In the genomic region with DNA sequence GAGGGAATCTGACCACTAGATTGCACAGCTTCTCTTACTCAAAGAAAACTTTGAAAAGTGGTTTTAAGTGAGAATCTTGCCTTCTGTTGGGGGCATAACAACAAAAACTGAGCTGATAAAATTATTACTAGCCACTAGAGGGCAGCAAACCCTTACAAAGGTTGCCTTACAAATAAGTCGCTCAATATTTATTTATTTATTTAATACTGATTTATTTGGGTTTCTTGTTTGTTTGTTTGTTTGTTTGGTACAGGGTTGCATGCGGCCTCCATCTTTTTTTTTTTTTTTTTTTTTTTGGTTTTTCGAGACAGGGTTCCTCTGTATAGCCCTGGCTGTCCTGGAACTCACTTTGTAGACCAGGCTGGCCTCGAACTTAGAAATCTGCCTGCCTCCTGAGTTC, we compare ENCODE assay signal across 9 mouse cellular contexts. TPM values are rescaled to one million over a fixed set of nuclear protein-coding genes. Genes with fewer than 3 reads are reported as not detected.
DNase-seq lines count a peak whose midpoint lies in the region; ATAC-seq and TF ChIP-seq lines count a peak whose summit lies in the region.
"Had no signal": no experiment of that assay in that cellular context is flagged by ENCODE, and none has a peak within 500 bp of the region (broad histone marks: within the 10 kb centered on the region; RNA-seq: fewer than 3 reads in every experiment).

No protein-coding gene starts in this region.

- ATAC-seq in forebrain, embryonic 13.5 days = 0 out of 2 replicates have a peak, but pooled peaks have one; percentile 48
- ATAC-seq in forebrain, embryonic 16.5 days = no peak; the same call in 1 of the 2 replicates
- ATAC-seq in liver, embryonic 13.5 days (ENCODE audit: low read depth) = no peak
- ATAC-seq in liver, embryonic 12.5 days = no peak
- ATAC-seq in liver, postnatal 0 days = no peak

- TF ChIP-seq CTCF in liver, postnatal 0 days (IDR thresholded peaks at IDR 0.05; ENCODE audit: low read depth) = peak; percentile 70

- no peak for TF ChIP-seq EP300 in liver, postnatal 0 days (IDR thresholded peaks at IDR 0.05; ENCODE audit: low read depth)

- no peak overlapping the region for H3K9ac ChIP-seq in forebrain, embryonic 13.5 days
- no peak overlapping the region for H3K9ac ChIP-seq in forebrain, embryonic 16.5 days (replicated peaks; ENCODE audit: low read depth, low read length)
- H3K9ac ChIP-seq in liver, embryonic 13.5 days = no peak overlapping the region
- no peak overlapping the region for H3K9ac ChIP-seq in liver, embryonic 12.5 days
- H3K9ac ChIP-seq in liver, postnatal 0 days (replicated peaks) = no peak overlapping the region

- H3K4me2 ChIP-seq in forebrain, embryonic 13.5 days = no peak overlapping the region
- no peak overlapping the region for H3K4me2 ChIP-seq in forebrain, embryonic 16.5 days (ENCODE audit: low read length)
- no peak overlapping the region for H3K4me2 ChIP-seq in liver, embryonic 13.5 days
- H3K4me2 ChIP-seq in liver, embryonic 12.5 days = no peak overlapping the region
- no peak overlapping the region for H3K4me2 ChIP-seq in liver, postnatal 0 days (ENCODE audit: low read depth, low read length)

- H3K4me3 ChIP-seq in forebrain, embryonic 13.5 days = no peak overlapping the region
- no peak overlapping the region for H3K4me3 ChIP-seq in forebrain, embryonic 16.5 days (replicated peaks; ENCODE audit: low read length)
- H3K4me3 ChIP-seq in liver, embryonic 13.5 days (replicated peaks) = no peak overlapping the region
- H3K4me3 ChIP-seq in liver, embryonic 12.5 days = no peak overlapping the region
- no peak overlapping the region for H3K4me3 ChIP-seq in liver, postnatal 0 days (ENCODE audit: low read depth, low read length)
- H3K4me3 ChIP-seq: megakaryocyte, embryonic 14.5 days had no signal

- H3K36me3 ChIP-seq in forebrain, embryonic 13.5 days (ENCODE audit: poor library complexity, severe bottlenecking) = no peaks in the 10 kb centered on the region
- H3K36me3 ChIP-seq in forebrain, embryonic 16.5 days (ENCODE audit: control insufficient read depth, insufficient read depth) = no peaks in the 10 kb centered on the region
- H3K36me3 ChIP-seq in liver, embryonic 13.5 days = no peaks in the 10 kb centered on the region
- H3K36me3 ChIP-seq in liver, embryonic 12.5 days = no peaks in the 10 kb centered on the region
- H3K36me3 ChIP-seq in liver, postnatal 0 days (replicated peaks; ENCODE audit: insufficient read depth, low read length) = no peaks in the 10 kb centered on the region

- no peak overlapping the region for H3K27ac ChIP-seq in forebrain, embryonic 13.5 days
- no peak overlapping the region for H3K27ac ChIP-seq in forebrain, embryonic 16.5 days (ENCODE audit: low read length)
- H3K27ac ChIP-seq in liver, embryonic 13.5 days = no peak overlapping the region
- no peak overlapping the region for H3K27ac ChIP-seq in liver, embryonic 12.5 days
- H3K27ac ChIP-seq in liver, postnatal 0 days (ENCODE audit: low read depth) = no peak overlapping the region

- peaks cover 12% of the 10 kb centered on the region; the same call in 1 of the 2 replicates for H3K4me1 ChIP-seq in forebrain, embryonic 13.5 days
- H3K4me1 ChIP-seq in forebrain, embryonic 16.5 days (replicated peaks; ENCODE audit: control insufficient read depth, insufficient read depth, low read length) = peaks cover 8% of the 10 kb centered on the region
- peaks cover 11% of the 10 kb centered on the region for H3K4me1 ChIP-seq in liver, embryonic 13.5 days (replicated peaks)
- peaks cover 11% of the 10 kb centered on the region for H3K4me1 ChIP-seq in liver, embryonic 12.5 days
- H3K4me1 ChIP-seq in liver, postnatal 0 days (ENCODE audit: insufficient read depth) = no peaks in the 10 kb centered on the region

- peak; percentile 15 for DNase-seq in liver, embryonic 13.5 days
- peak; percentile 66 for DNase-seq in c-Kit-positive CD71-positive TER-119-positive erythroid progenitor cells, embryonic 14.5 days (ENCODE audit: low spot score)
- DNase-seq in liver, postnatal 0 days = no peak
- peak; percentile 53 for DNase-seq in telencephalon, adult 2 months (ENCODE audit: low read depth, low spot score)
- no peak for DNase-seq in gastrocnemius, postnatal 4 days (ENCODE audit: low spot score in 2 of 2)

- 34% methylated on average over 4 of the region's 4 CpGs for WGBS in forebrain, embryonic 13.5 days
- 40% methylated on average over 3 of the region's 4 CpGs for WGBS in forebrain, embryonic 16.5 days
- 21% methylated on average over 4 of the region's 4 CpGs for WGBS in liver, embryonic 13.5 days (ENCODE audit: insufficient replicate concordance)
- WGBS in liver, embryonic 12.5 days (ENCODE audit: insufficient replicate concordance) = 27% methylated on average over 4 of the region's 4 CpGs
- WGBS in liver, postnatal 0 days (ENCODE audit: insufficient replicate concordance) = 45% methylated on average over 4 of the region's 4 CpGs

- H3K27me3 ChIP-seq in forebrain, embryonic 13.5 days = no peaks in the 10 kb centered on the region
- no peaks in the 10 kb centered on the region for H3K27me3 ChIP-seq in forebrain, embryonic 16.5 days (replicated peaks; ENCODE audit: control insufficient read depth, insufficient read depth, low read length)
- no peaks in the 10 kb centered on the region for H3K27me3 ChIP-seq in liver, embryonic 13.5 days
- no peaks in the 10 kb centered on the region for H3K27me3 ChIP-seq in liver, embryonic 12.5 days (replicated peaks)
- H3K27me3 ChIP-seq in liver, postnatal 0 days (ENCODE audit: insufficient read depth, low read length) = no peaks in the 10 kb centered on the region
- H3K27me3 ChIP-seq: megakaryocyte, embryonic 14.5 days had no signal

- no peaks in the 10 kb centered on the region for H3K9me3 ChIP-seq in forebrain, embryonic 13.5 days (replicated peaks)
- no peaks in the 10 kb centered on the region for H3K9me3 ChIP-seq in forebrain, embryonic 16.5 days (ENCODE audit: control insufficient read depth, low read length)
- H3K9me3 ChIP-seq in liver, embryonic 13.5 days (replicated peaks) = no peaks in the 10 kb centered on the region
- no peaks in the 10 kb centered on the region for H3K9me3 ChIP-seq in liver, embryonic 12.5 days (replicated peaks)
- no peaks in the 10 kb centered on the region for H3K9me3 ChIP-seq in liver, postnatal 0 days (ENCODE audit: low read length)
- H3K9me3 ChIP-seq: megakaryocyte, embryonic 14.5 days had no signal

RNA-seq across cellular contexts. Expression of gene Mtf2, which starts 31.3 kb away (rescaled TPM):
- polyA plus RNA-seq in forebrain, embryonic 13.5 days (2015; fragmentation: Nextera tagmentation; extraction: Ambion mirVana) = 143 and 160 TPM in 2 replicates
- polyA plus RNA-seq in forebrain, embryonic 16.5 days (2015; fragmentation: Nextera tagmentation; extraction: Ambion mirVana) = 133 and 139 TPM in 2 replicates
- 46.4 and 50.5 TPM in 2 replicates for polyA plus RNA-seq in liver, embryonic 13.5 days (2015; fragmentation: Nextera tagmentation; extraction: Ambion mirVana)
- polyA plus RNA-seq in liver, embryonic 12.5 days (2016; fragmentation: Nextera tagmentation; extraction: Ambion mirVana) = 56.3 and 60.4 TPM in 2 replicates
- polyA plus RNA-seq in liver, postnatal 0 days (2015; fragmentation: Nextera tagmentation; extraction: Ambion mirVana) = 21.7 and 22.8 TPM in 2 replicates
- 10 to 100 TPM; 32.2 to 39.2 TPM for total RNA-seq in gastrocnemius, postnatal 4 days (2021)

RNA-seq across cellular contexts. Expression of gene Fam69a, which starts 47.3 kb away (rescaled TPM):
- 23.8 and 25.5 TPM in 2 replicates for polyA plus RNA-seq in forebrain, embryonic 13.5 days (2015; fragmentation: Nextera tagmentation; extraction: Ambion mirVana)
- 38.7 and 43.2 TPM in 2 replicates for polyA plus RNA-seq in forebrain, embryonic 16.5 days (2015; fragmentation: Nextera tagmentation; extraction: Ambion mirVana)
- 11.3 and 11.6 TPM in 2 replicates for polyA plus RNA-seq in liver, embryonic 13.5 days (2015; fragmentation: Nextera tagmentation; extraction: Ambion mirVana)
- polyA plus RNA-seq in liver, embryonic 12.5 days (2016; fragmentation: Nextera tagmentation; extraction: Ambion mirVana) = 12.5 and 13.8 TPM in 2 replicates
- 8.3 and 9.0 TPM in 2 replicates for polyA plus RNA-seq in liver, postnatal 0 days (2015; fragmentation: Nextera tagmentation; extraction: Ambion mirVana)
- total RNA-seq in gastrocnemius, postnatal 4 days (2021) = 10 to 100 TPM; 40.2 to 49.6 TPM

Comparison
In these comparisons a context has a peak if more than half of its experiments do, and no peak if none do; other contexts are left out.
1. DNase-seq: peak in liver, embryonic 13.5 days (single experiment), c-Kit-positive CD71-positive TER-119-positive erythroid progenitor cells, embryonic 14.5 days (single experiment) and telencephalon, adult 2 months (single experiment); none in liver, postnatal 0 days (single experiment) and gastrocnemius, postnatal 4 days (0 of 2).